Mouse (Mus musculus) layer of hippocampus, adult 8-10 months (tissue): Measurements from ENCODE around the gene Tbxa2r. TPM values are rescaled to one million over a fixed set of nuclear protein-coding genes. Genes with fewer than 3 reads are reported as not detected.

Source experiments
- total RNA-seq, 4 experiments: library from RNA; stranded (reverse); gene quantifications; 2 replicates each; pipeline ENCODE4 v1.2.4; 2022

The Tbxa2r gene
- total RNA-seq, 4 experiments from 2014 or later, result 1.1 to 1.4 (median 1.4) TPM

Other genes with a start within 250 kb of the Tbxa2r start
- under 1 TPM; 0.19 to 0.80 (median 0.68) TPM for gene Creb3l3, start 229.9 kb upstream of the Tbxa2r start, total RNA-seq
- gene Map2k2, start 222.8 kb upstream of the Tbxa2r start, total RNA-seq, result 100 to 1,000 TPM; 131 to 151 (median 135) TPM
- 100 to 1,000 TPM in 3 of 4 experiments, 10 to 100 TPM in 1; 94.8 to 118 (median 103) TPM for gene Zbtb7a, start 193.5 kb upstream of the Tbxa2r start, total RNA-seq
- 10 to 100 TPM; 27.0 to 35.1 (median 31.7) TPM for gene Pias4, start 160.8 kb upstream of the Tbxa2r start, total RNA-seq
- 100 to 1,000 TPM; 820 to 960 (median 855) TPM for gene Eef2, start 152.1 kb upstream of the Tbxa2r start, total RNA-seq
- gene Dapk3, start 145.7 kb upstream of the Tbxa2r start, total RNA-seq, result 10 to 100 TPM; 57.1 to 69.8 (median 65.7) TPM
- not detected for gene 4930442H23Rik, start 144.9 kb upstream of the Tbxa2r start, total RNA-seq
- gene Nmrk2, start 126.7 kb upstream of the Tbxa2r start, total RNA-seq, result under 1 TPM in 1 of 4 experiments, not detected in 3; 0.57 TPM
- 100 to 1,000 TPM; 135 to 167 (median 145) TPM for gene Atcay, start 97.9 kb upstream of the Tbxa2r start, total RNA-seq
- gene Zfr2, start 95.6 kb upstream of the Tbxa2r start, total RNA-seq, result 10 to 100 TPM; 59.3 to 81.0 (median 65.3) TPM
- 100 to 1,000 TPM; 208 to 230 (median 216) TPM for gene Matk, start 75.8 kb upstream of the Tbxa2r start, total RNA-seq
- 10 to 100 TPM; 32.5 to 49.5 (median 40.8) TPM for gene Mrpl54, start 61.8 kb upstream of the Tbxa2r start, total RNA-seq
- gene Apba3, start 61.8 kb upstream of the Tbxa2r start, total RNA-seq, result 10 to 100 TPM; 32.0 to 45.0 (median 39.1) TPM
- 1 to 10 TPM in 2 of 4 experiments, under 1 TPM in 2; 0.73 to 1.2 (median 0.90) TPM for gene Tjp3, start 37.1 kb upstream of the Tbxa2r start, total RNA-seq
- gene Pip5k1c, start 35.8 kb upstream of the Tbxa2r start, total RNA-seq, result 100 to 1,000 TPM; 267 to 303 (median 296) TPM
- gene Cactin, start 7.6 kb upstream of the Tbxa2r start, total RNA-seq, result 10 to 100 TPM; 28.2 to 31.3 (median 30.2) TPM
- 1 to 10 TPM; 1.3 to 2.2 (median 1.7) TPM for gene Gipc3, start 14.5 kb downstream of the Tbxa2r start, total RNA-seq
- 10 to 100 TPM; 32.5 to 37.1 (median 32.9) TPM for gene Hmg20b, start 21.7 kb downstream of the Tbxa2r start, total RNA-seq
- 10 to 100 TPM; 40.7 to 46.7 (median 43.6) TPM for gene Mfsd12, start 28.8 kb downstream of the Tbxa2r start, total RNA-seq
- gene 4930404N11Rik, start 37.1 kb downstream of the Tbxa2r start, total RNA-seq, result 1 to 10 TPM; 1.0 to 3.2 (median 1.4) TPM
- gene Fzr1, start 49.8 kb downstream of the Tbxa2r start, total RNA-seq, result 10 to 100 TPM; 64.6 to 72.1 (median 67.2) TPM
- gene Dohh, start 55.7 kb downstream of the Tbxa2r start, total RNA-seq, result 10 to 100 TPM; 64.3 to 78.5 (median 72.6) TPM
- 1 to 10 TPM; 2.7 to 5.5 (median 4.5) TPM for gene Gm48551, start 55.7 kb downstream of the Tbxa2r start, total RNA-seq
- 1 to 10 TPM; 2.9 to 9.7 (median 4.2) TPM for gene Gm48552, start 60.3 kb downstream of the Tbxa2r start, total RNA-seq
- gene Smim24, start 64.3 kb downstream of the Tbxa2r start, total RNA-seq, result 1 to 10 TPM; 1.3 to 1.7 (median 1.4) TPM
- gene Nfic, start 126.9 kb downstream of the Tbxa2r start, total RNA-seq, result 10 to 100 TPM; 52.8 to 61.6 (median 58.7) TPM
- gene Celf5, start 154.0 kb downstream of the Tbxa2r start, total RNA-seq, result 100 to 1,000 TPM; 230 to 284 (median 256) TPM
- gene Ncln, start 167.7 kb downstream of the Tbxa2r start, total RNA-seq, result 10 to 100 TPM; 74.1 to 88.0 (median 82.8) TPM
- under 1 TPM; 0.51 to 0.80 (median 0.58) TPM for gene S1pr4, start 171.4 kb downstream of the Tbxa2r start, total RNA-seq
- 1 to 10 TPM; 2.5 to 9.7 (median 5.7) TPM for gene Gna15, start 195.5 kb downstream of the Tbxa2r start, total RNA-seq
- 100 to 1,000 TPM; 106 to 120 (median 114) TPM for gene Gna11, start 216.5 kb downstream of the Tbxa2r start, total RNA-seq
- 100 to 1,000 TPM; 659 to 695 (median 670) TPM for gene Aes, start 230.8 kb downstream of the Tbxa2r start, total RNA-seq
- 10 to 100 TPM; 34.5 to 59.9 (median 38.5) TPM for gene Tle2, start 245.8 kb downstream of the Tbxa2r start, total RNA-seq